ENCODE assay signal across 20 mouse cellular contexts in genomic region chr15:6551875-6552274, GRCm38 (mm10).
"Had no signal": no experiment of that assay in that cellular context is flagged by ENCODE, and none has a peak within 500 bp of the region (broad histone marks: within the 10 kb centered on the region; RNA-seq: fewer than 3 reads in every experiment).

No protein-coding gene starts in this region.

- H3K27ac ChIP-seq: intestine, embryonic 15.5 days; layer of hippocampus, adult 2 months; limb, embryonic 12.5 days; limb, embryonic 15.5 days; midbrain, embryonic 12.5 days; midbrain, embryonic 15.5 days; neural tube, embryonic 12.5 days; neural tube, embryonic 15.5 days had no signal

- H3K9ac ChIP-seq: intestine, embryonic 15.5 days; limb, embryonic 12.5 days; limb, embryonic 15.5 days; midbrain, embryonic 12.5 days; midbrain, embryonic 15.5 days; neural tube, embryonic 12.5 days; neural tube, embryonic 15.5 days had no signal

- H3K4me1 ChIP-seq: intestine, embryonic 15.5 days; limb, embryonic 12.5 days; limb, embryonic 15.5 days; midbrain, embryonic 12.5 days; midbrain, embryonic 15.5 days; neural tube, embryonic 12.5 days; neural tube, embryonic 15.5 days had no signal

- H3K9me3 ChIP-seq: intestine, embryonic 15.5 days; limb, embryonic 12.5 days; limb, embryonic 15.5 days; midbrain, embryonic 12.5 days; midbrain, embryonic 15.5 days; neural tube, embryonic 12.5 days; neural tube, embryonic 15.5 days had no signal

- DNase-seq: kidney, adult 11 months; kidney, adult 9 months; kidney, postnatal 14 days; layer of hippocampus, adult 9-11 months; lung, adult 2 months; lung, postnatal 14 days; lung, postnatal 4 days; right cerebral cortex, adult 18-20 months; right cerebral cortex, postnatal 14 days; spleen, adult 18-20 months; thymus, adult 18-20 months; thymus, postnatal 4 days had no signal

- H3K36me3 ChIP-seq: intestine, embryonic 15.5 days; limb, embryonic 12.5 days; limb, embryonic 15.5 days; midbrain, embryonic 12.5 days; midbrain, embryonic 15.5 days; neural tube, embryonic 12.5 days; neural tube, embryonic 15.5 days had no signal

- H3K27me3 ChIP-seq: intestine, embryonic 15.5 days; limb, embryonic 12.5 days; limb, embryonic 15.5 days; midbrain, embryonic 12.5 days; midbrain, embryonic 15.5 days; neural tube, embryonic 12.5 days; neural tube, embryonic 15.5 days had no signal

- ATAC-seq: intestine, embryonic 15.5 days; midbrain, embryonic 15.5 days had no signal

- H3K4me2 ChIP-seq: intestine, embryonic 15.5 days; limb, embryonic 12.5 days; limb, embryonic 15.5 days; midbrain, embryonic 12.5 days; midbrain, embryonic 15.5 days; neural tube, embryonic 12.5 days; neural tube, embryonic 15.5 days had no signal

- H3K4me3 ChIP-seq: intestine, embryonic 15.5 days; layer of hippocampus, adult 2 months; limb, embryonic 12.5 days; limb, embryonic 15.5 days; midbrain, embryonic 12.5 days; midbrain, embryonic 15.5 days; neural tube, embryonic 12.5 days; neural tube, embryonic 15.5 days had no signal
